26 mouse cellular contexts compared by ENCODE assay signal in genomic region chr9:49023956-49024355, GRCm38 (mm10). TPM values are rescaled to one million over a fixed set of nuclear protein-coding genes. Genes with fewer than 3 reads are reported as not detected.
"Had no signal": no experiment of that assay in that cellular context is flagged by ENCODE, and none has a peak within 500 bp of the region (broad histone marks: within the 10 kb centered on the region; RNA-seq: fewer than 3 reads in every experiment).

No protein-coding gene starts in this region.

- H3K4me1 ChIP-seq: lung, embryonic 15.5 days; midbrain, embryonic 10.5 days; midbrain, embryonic 12.5 days; neural tube, embryonic 13.5 days; stomach, embryonic 15.5 days had no signal

- H3K9ac ChIP-seq: liver, postnatal 0 days; lung, embryonic 15.5 days; midbrain, embryonic 12.5 days; neural tube, embryonic 13.5 days; neural tube, embryonic 15.5 days; stomach, embryonic 15.5 days had no signal

- H3K27me3 ChIP-seq: lung, embryonic 15.5 days; midbrain, embryonic 12.5 days; neural tube, embryonic 13.5 days; neural tube, embryonic 15.5 days; stomach, embryonic 15.5 days had no signal

- H3K4me2 ChIP-seq: lung, embryonic 15.5 days; midbrain, embryonic 12.5 days; neural tube, embryonic 13.5 days; neural tube, embryonic 15.5 days; stomach, embryonic 15.5 days had no signal

- H3K4me3 ChIP-seq: lung, embryonic 15.5 days; midbrain, embryonic 10.5 days; midbrain, embryonic 12.5 days; myocyte; neural tube, embryonic 13.5 days; neural tube, embryonic 15.5 days; stomach, embryonic 15.5 days had no signal

- ATAC-seq: liver, postnatal 0 days; lung, postnatal 0 days; midbrain, embryonic 16.5 days had no signal

- DNase-seq: liver, postnatal 0 days; lung, adult 2 months; lung, postnatal 14 days; lung, postnatal 36 days; midbrain, embryonic 14.5 days; retina, postnatal 1 day; right cerebral cortex, adult 18-20 months; right cerebral cortex, postnatal 25 days; right cerebral cortex, postnatal 4 days; spleen, adult 18-20 months; thymus, adult 2 months; thymus, postnatal 25 days; thymus, postnatal 4 days had no signal

- H3K27ac ChIP-seq: lung, embryonic 15.5 days; macrophage; midbrain, embryonic 10.5 days; midbrain, embryonic 12.5 days; neural tube, embryonic 13.5 days; neural tube, embryonic 15.5 days; stomach, embryonic 15.5 days; stomach, postnatal 0 days had no signal

- H3K9me3 ChIP-seq: lung, embryonic 15.5 days; midbrain, embryonic 10.5 days; midbrain, embryonic 12.5 days; neural tube, embryonic 13.5 days; neural tube, embryonic 15.5 days; stomach, embryonic 15.5 days had no signal

RNA-seq across cellular contexts. Expression of gene Tmprss5, which starts 57.1 kb away (rescaled TPM):
- total RNA-seq: megakaryocyte, adult 5-6 weeks; megakaryocyte-erythroid progenitor cell, adult 5-6 weeks had no signal
- polyA plus RNA-seq: liver, postnatal 0 days; macrophage; myocyte had no signal

RNA-seq across cellular contexts. Expression of gene Htr3b, which starts 59.2 kb away (rescaled TPM):
- total RNA-seq: megakaryocyte, adult 5-6 weeks; megakaryocyte-erythroid progenitor cell, adult 5-6 weeks had no signal
- polyA plus RNA-seq: liver, postnatal 0 days; lung, adult 2 months; lung, postnatal 0 days; macrophage; midbrain, embryonic 12.5 days; midbrain, embryonic 14.5 days; midbrain, embryonic 16.5 days; myocyte; thymus, adult 2 months had no signal
